Mouse (Mus musculus): ENCODE measurements around the gene Pde6d.
"Not testable (repeated sequence)": the region's sequence is repeated elsewhere in the genome, so short reads cannot be mapped to it uniquely, and the experiment has no call there.

Pde6d gene

DNA sequence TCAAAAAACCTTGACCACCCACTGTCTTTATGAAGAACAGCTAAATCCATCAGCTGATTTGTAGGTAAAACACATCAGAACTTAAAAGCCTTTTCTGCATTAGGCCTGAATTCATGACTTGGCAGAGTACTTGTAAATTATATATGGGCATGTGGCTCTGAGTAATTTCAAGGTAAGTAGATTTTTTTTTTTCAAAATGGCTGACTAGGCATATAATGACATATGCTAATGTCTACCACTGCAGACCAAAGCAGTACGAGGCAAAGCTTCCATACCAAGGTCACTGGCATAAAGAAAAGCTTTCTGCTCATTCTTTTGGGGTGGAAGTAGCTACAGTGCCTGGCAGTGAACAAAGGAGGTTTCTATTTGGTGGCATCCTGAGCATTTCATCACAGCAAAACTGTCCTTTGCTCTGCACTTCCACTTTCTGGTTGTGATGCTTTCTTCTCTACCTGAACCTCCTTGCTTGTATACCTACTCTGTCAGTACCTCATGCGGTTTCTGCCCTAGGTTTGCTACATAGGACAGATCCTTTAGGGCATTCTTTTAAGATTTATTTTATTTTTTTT is 13.1 kb downstream of the Pde6d start:
- DNase-seq (ENCODE audit: extremely low read depth, low read depth, low spot score) = no peak

DNA sequence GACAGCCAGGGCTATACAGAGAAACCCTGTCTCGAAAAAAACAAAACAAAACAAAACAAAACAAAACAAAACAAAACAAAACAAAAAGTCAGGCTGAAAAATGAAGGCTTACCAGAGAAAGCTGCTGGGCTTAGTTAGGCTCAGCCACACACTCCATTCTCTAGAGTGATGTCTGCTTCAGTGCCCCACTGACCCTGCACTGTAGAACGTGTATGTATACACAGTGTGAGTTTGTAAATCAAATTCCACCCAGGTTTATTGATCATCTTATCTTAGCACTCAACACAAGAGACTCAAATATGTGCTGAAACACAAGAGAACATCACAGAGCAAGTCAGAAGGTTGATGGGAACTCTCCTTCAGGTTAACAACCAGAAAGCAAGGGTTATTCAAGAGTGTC is 14.0 kb downstream of the Pde6d start:
- no peak for DNase-seq (ENCODE audit: extremely low read depth, low read depth, low spot score)

DNA sequence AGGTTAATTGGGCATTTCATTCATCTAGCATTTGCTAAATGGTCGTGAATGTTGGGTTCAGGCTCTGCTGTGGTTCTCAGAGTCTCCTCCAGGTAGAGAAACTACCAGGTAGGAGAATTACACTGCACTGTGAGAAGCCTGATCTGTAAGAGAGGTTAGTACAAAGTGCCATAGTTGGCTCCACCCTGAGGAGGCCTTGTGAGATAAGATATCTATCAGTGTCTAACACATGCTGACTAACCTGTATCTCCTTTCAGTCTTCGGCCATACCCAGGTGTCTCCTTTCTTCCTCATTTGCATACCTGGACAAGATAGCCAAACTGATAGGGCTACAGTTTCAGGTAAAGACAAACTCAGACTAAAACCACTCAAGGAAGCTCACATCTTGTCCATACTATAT is 19.8 kb downstream of the Pde6d start:
- no peak for DNase-seq (ENCODE audit: extremely low read depth, low read depth, low spot score)

GRCm38 (mm10) chr1:86559232-86559631 is 23.2 kb downstream of the Pde6d start:
- no peak for DNase-seq (ENCODE audit: extremely low read depth, low read depth, low spot score)

DNA sequence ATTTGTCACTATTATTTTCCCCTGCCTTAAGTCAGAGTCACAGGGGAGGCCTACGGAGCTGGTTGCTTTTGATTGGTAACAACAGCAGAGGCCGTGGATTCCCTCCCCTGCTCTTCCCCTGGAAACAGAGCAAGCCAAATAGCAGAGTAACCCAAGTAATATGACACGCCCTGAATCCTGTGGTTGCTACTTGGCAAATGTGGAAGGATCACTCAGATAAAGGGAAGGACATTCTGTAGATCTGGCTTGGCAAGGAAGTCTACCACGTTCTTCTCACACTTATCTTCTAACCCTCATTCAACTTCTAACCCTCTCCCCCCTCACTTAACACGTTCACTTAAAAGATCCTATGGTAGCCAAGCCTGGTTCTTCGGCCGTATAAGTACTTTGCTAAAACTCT is 24.6 kb downstream of the Pde6d start:
- DNase-seq (ENCODE audit: extremely low read depth, low read depth, low spot score) = no peak

DNA sequence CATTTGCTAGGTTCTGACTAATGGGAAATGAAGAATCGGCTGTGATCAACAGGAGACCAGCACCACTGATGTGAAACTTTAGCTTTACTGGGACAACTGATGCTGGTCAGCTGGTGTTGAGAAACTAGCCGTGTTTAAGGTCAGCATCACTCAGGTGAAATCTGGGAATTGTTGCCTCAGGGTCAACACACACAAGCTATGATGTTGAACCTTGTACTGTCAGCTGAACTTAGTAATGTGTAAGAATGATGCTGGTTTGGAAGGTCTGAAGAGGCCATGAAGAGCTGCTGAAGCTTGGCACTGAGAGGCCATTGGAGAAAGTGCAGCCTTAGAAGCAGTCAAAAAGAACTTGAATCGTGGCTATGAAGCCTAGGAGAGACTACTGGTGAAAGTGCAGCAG is 26.8 kb downstream of the Pde6d start:
- DNase-seq (ENCODE audit: extremely low read depth, low read depth, low spot score) = no peak

DNA sequence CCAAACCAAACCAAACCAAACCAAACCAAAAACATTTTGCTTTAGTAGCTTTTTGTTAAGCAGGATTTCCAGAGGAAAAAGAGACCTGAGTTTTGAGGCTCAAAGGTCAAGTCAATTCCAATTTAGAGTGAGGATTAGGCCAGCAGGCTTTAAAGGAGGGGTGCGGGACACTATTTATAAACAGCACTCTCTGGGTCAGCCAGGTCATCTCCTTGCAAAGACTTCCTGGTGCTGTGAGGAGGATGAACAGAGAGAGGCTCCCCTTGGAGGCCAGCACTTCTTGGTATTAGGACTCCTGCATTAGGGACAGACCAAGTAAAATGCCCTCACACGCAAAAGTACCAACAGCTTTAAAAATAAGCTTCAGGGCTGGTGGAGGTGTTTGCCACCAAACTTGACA is 30.6 kb downstream of the Pde6d start:
- DNase-seq (ENCODE audit: extremely low read depth, low read depth, low spot score) = no peak

GRCm38 (mm10) chr1:86551299-86551698 is 31.1 kb downstream of the Pde6d start:
- DNase-seq (ENCODE audit: extremely low read depth, low read depth, low spot score) = no peak

- no peak for DNase-seq (ENCODE audit: extremely low read depth, low read depth, low spot score)
These were observed 35.6 kb downstream of the Pde6d start for GRCm38 (mm10) chr1:86546797-86547196.

GRCm38 (mm10) chr1:86542584-86542983 is 39.8 kb downstream of the Pde6d start:
- no peak for DNase-seq (ENCODE audit: extremely low read depth, low read depth, low spot score)

DNA sequence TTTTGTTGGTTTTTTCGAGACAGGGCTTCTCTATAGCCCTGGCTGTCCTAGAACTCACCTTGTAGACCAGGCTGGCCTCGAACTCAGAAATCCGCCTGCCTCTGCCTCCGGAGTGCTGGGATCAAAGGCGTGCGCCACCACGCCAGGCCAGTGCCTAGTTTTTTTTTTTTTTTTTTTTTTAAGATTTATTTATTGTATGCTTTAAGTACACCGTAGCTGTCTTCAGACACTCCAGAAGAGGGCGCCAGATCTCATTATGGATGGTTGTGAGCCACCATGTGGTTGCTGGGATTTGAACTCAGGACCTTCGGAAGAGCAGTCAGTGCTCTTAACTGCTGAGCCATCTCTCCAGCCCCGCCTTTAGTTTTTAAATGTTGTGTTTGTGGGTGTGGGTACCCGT is 42.8 kb downstream of the Pde6d start:
- DNase-seq (ENCODE audit: extremely low read depth, low read depth, low spot score) = not testable (repeated sequence)

DNA sequence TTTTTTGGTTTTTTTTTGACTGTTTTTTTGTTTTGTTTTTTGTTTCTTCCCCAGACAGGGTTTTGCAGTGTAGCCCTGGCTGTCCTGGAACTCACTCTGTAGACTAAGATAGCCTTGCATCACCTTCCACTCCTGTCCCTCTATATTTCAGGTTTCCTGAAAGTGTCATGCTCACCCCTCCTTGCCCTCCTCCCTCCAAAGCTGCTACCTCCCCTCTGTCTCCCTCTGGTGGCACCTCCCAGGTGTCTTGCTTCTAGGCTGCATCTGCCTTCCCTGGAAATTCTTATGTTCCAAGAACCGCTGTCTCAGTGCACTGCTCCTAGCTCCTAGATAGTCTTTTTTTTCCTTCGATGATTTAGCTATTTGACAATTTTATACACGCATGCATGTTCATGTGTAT is 44.0 kb downstream of the Pde6d start:
- DNase-seq (ENCODE audit: extremely low read depth, low read depth, low spot score) = no peak

DNA sequence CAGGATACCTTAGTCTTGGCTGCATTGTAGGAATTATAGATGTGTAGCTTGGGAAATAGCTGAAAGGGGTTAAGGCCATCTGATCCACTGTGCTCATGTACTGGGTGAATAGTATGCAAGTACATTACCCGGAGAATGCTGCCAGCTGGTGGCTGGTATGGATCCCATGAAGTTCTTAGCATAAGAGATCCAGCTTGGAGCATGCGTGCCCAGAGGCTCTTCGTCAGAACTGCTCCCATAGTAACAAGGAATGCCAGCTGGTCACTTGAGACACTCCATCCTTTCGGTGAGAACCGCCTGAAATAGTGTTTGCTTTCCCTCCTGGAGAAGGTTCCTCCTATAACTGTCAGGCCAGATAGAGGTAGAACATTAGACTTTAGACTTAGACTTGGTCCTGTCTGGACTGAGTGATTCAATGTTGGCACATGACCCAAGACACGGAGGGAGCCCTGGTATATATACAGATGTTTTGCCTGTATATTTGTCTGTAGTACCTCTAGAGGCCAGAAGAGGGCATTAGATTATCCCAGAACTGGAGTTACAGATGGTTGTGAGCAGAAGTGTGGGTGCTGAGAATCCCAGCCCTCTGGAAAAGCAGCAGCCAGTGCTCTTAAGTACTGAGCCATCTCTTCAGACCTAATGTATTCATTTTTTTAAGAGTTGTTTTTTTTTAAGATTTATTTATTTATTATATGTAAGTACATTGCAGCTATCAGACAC is 48.9 kb downstream of the Pde6d start:
- DNase-seq (ENCODE audit: extremely low read depth, low read depth, low spot score) = no peak

GRCm38 (mm10) chr1:86532362-86533051 is 49.9 kb downstream of the Pde6d start:
- DNase-seq (ENCODE audit: extremely low read depth, low read depth, low spot score) = no peak

DNA sequence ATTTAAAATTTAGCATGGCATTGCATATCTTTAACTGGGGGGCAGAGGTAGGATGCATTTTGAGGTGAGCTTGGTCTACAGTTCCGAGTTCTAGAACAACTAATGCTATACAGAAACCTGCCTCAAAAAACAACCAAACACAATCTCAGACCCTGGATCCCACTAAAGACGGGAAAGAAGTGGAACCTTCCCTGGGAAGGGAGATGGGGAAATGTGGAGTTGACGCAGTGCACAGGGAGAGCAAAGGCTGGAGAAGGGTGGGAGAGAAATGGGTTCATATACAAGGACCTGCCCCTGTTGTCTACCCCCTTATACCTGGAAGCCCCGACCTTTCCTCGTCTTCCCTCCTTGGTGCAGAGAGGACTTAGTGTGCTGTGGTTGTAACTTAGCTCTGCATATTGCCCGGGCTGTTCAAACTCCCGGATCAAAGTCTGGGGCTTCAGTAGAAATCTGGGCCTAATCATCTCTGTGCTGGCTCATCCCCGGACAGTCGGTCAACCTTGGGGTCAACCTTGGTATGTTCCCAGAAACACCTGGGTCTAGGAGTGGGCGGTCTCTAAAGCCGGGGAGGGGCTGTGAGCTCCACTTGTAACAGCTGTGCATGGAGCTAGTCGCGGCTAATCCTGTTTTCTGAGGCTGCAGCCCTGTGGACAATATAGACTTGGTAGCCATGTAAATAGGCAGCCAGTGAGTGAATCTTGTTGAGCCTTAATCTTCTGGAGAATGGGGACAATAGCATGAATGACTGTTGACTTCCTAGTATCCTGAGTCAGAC is 50.7 kb downstream of the Pde6d start:
- no peak for DNase-seq (ENCODE audit: extremely low read depth, low read depth, low spot score)

DNA sequence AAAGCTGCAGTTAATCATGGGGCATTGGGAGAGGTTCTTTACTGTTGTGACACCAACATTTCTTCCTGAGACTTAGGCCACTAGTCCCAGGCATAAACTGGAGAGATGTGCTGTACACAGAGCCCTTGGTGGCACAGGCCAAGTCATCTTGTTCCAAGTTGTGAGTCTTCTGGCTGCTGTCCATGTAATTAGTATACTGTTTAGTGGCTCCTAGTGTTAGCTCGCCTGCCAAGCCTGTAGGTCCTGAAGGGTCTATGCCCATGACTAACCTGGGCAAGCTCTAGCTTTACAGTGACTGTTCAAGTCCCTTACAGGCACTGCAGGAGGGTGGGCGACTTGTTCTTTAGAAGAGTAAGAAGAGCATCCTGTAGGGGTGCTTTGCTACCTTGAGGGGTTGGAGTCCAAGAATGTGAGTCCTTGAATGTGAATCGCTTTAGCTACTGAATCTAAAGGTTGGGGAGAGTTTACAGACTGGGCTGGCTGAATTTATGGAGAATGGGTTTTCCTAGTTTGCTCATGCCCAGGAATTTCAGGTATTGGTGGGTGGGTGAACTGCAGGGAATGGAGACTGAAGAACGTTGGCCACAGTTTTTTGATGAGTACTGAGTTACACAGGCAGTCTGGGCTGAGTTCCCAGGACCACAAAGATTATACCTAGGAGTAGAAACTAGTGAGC is 51.4 kb downstream of the Pde6d start:
- DNase-seq (ENCODE audit: extremely low read depth, low read depth, low spot score) = no peak

DNA sequence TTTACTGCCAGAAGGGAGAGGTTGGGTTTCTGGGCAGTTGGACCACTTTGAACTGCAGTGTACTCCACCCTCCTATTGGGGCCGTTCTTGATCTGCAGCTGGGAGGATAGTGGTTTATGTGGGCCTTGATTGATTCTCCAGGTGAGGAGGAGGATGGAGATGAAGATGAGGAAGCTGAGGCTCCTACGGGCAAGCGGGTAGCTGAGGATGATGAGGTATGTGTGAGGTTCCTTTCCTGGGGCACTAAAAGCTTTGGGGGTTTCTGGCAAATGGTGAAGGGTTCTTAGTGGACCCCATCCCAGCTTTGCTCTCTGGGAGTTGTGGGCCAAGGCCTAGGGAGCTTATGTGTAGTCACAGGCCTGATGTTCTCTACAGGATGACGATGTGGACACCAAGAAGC is 52.8 kb downstream of the Pde6d start:
- DNase-seq (ENCODE audit: extremely low read depth, low read depth, low spot score) = no peak

- no peak for DNase-seq (ENCODE audit: extremely low read depth, low read depth, low spot score)
These were observed 53.8 kb downstream of the Pde6d start for GRCm38 (mm10) chr1:86528571-86529180.

GRCm38 (mm10) chr1:86527599-86528486 is 54.6 kb downstream of the Pde6d start:
- no peak for DNase-seq (ENCODE audit: extremely low read depth, low read depth, low spot score)

Data from fat pad, adult 2 months (tissue).